Mouse (Mus musculus) intestine, embryonic 15.5 days (tissue): ENCODE data around the gene Klc4. TPM values are rescaled to one million over a fixed set of nuclear protein-coding genes. Genes with fewer than 3 reads are reported as not detected.

Source experiments
- ATAC-seq: fragments of 200-750 bp; cut with Nextera tagmentation; 2 replicates; pipeline ENCODE4 v1.8.0; 2017; ENCODE audit warnings: moderate TSS enrichment, moderate library complexity
- H3K27ac ChIP-seq: fragments of 300-500 bp; sonication (generic); 2 replicates; pipeline ENCODE4 v1.5.1; 2015; ENCODE audit warnings: mild to moderate bottlenecking, inconsistent platforms
- H3K27me3 ChIP-seq: fragments of 300-500 bp; sonication (generic); replicated peaks from 2 replicates; pipeline ENCODE4 v1.6.1; 2015; ENCODE audit warnings: inconsistent platforms
- H3K36me3 ChIP-seq: fragments of 300-500 bp; sonication (generic); 2 replicates; pipeline ENCODE4 v1.6.1; 2015; ENCODE audit warnings: inconsistent platforms
- H3K4me1 ChIP-seq: fragments of 300-500 bp; sonication (generic); replicated peaks from 2 replicates; pipeline ENCODE4 v1.6.1; 2015; ENCODE audit warnings: inconsistent platforms
- H3K4me2 ChIP-seq: fragments of 300-500 bp; sonication (generic); replicated peaks from 2 replicates; pipeline ENCODE4 v1.6.1; 2015; ENCODE audit warnings: mild to moderate bottlenecking, inconsistent platforms
- H3K4me3 ChIP-seq: fragments of 300-500 bp; sonication (generic); replicated peaks from 2 replicates; pipeline ENCODE4 v1.5.1; 2015; ENCODE audit warnings: inconsistent platforms
- H3K9ac ChIP-seq: fragments of 300-500 bp; sonication (generic); 2 replicates; pipeline ENCODE4 v1.6.1; 2015; ENCODE audit warnings: inconsistent platforms
- H3K9me3 ChIP-seq: fragments of 300-500 bp; sonication (generic); 2 replicates; pipeline ENCODE4 v1.6.1; 2016; ENCODE audit warnings: inconsistent platforms
- WGBS: fragments of 180-500 bp; shearing (Covaris S2); methylation state at CpG from one replicate; pipeline ENCODE4 v1.1.7; 2015; 5-methylcytosine and 5-hydroxymethylcytosine counted together
- polyA plus RNA-seq: library from polyadenylated mRNA; unstranded; fragments of >200 nt; fragmentation: Nextera tagmentation; extraction: Ambion mirVana; gene quantifications from 2 replicates; pipeline ENCODE4 v1.2.1, GENCODE M21; 2015

Klc4 gene
- polyA plus RNA-seq, 1 experiment from 2014 or later: 64.6 TPM

- 34% methylated on average over 9 of the region's 9 CpGs for WGBS
- Histone ChIP-seq H3K9ac (no peak overlapping the region), H3K4me1 (peaks cover 30% of the 10 kb centered on the region), H3K27me3 (no peaks in the 10 kb centered on the region), H3K27ac (peak overlapping the region; percentile 55; the same call in 1 of the 2 replicates), H3K36me3 (peaks cover 8% of the 10 kb centered on the region; the same call in 1 of the 2 replicates), H3K4me2 (no peak overlapping the region; the same call in 1 of the 2 replicates), H3K9me3 (no peaks in the 10 kb centered on the region), H3K4me3 (no peak overlapping the region; the same call in 1 of the 2 replicates)
- ATAC-seq: peak; percentile 49; the same call in 1 of the 2 replicates
Measured at GRCm38 (mm10) chr17:46594606-46595005, 51.2 kb downstream of the Klc4 start.

- WGBS: 88% methylated on average over 4 of the region's 4 CpGs
- H3K4me1 ChIP-seq: peaks cover 30% of the 10 kb centered on the region
- peaks cover 11% of the 10 kb centered on the region; the same call in 1 of the 2 replicates for H3K36me3 ChIP-seq
- no peak overlapping the region for H3K4me2 ChIP-seq
- no peak overlapping the region for H3K27ac ChIP-seq
- H3K4me3 ChIP-seq: no peak overlapping the region
- no peaks in the 10 kb centered on the region for H3K9me3 ChIP-seq
- no peak overlapping the region for H3K9ac ChIP-seq
- ATAC-seq: no peak
- H3K27me3 ChIP-seq: no peaks in the 10 kb centered on the region
Measured at GRCm38 (mm10) chr17:46593124-46593523, 52.7 kb downstream of the Klc4 start.

- H3K4me1 ChIP-seq: peaks cover 30% of the 10 kb centered on the region
- no peak overlapping the region for H3K4me3 ChIP-seq
- H3K9ac ChIP-seq: no peak overlapping the region
- 77% methylated on average over 19 of the region's 19 CpGs for WGBS
- H3K27me3 ChIP-seq: no peaks in the 10 kb centered on the region
- ATAC-seq: 0 out of 2 replicates have a peak, but pooled peaks have one; percentile 21
- no peak overlapping the region for H3K27ac ChIP-seq
- H3K36me3 ChIP-seq: peaks cover 14% of the 10 kb centered on the region
- H3K9me3 ChIP-seq: no peaks in the 10 kb centered on the region
- no peak overlapping the region for H3K4me2 ChIP-seq
Measured at GRCm38 (mm10) chr17:46591406-46591805, 54.4 kb downstream of the Klc4 start.

- 65% methylated on average over 7 of the region's 7 CpGs for WGBS
- 0 out of 2 replicates have a peak overlapping the region, but pooled peaks have one; percentile 2 for H3K4me2 ChIP-seq
- no peaks in the 10 kb centered on the region for H3K9me3 ChIP-seq
- H3K4me1 ChIP-seq: peaks cover 30% of the 10 kb centered on the region
- peak; percentile 52 for ATAC-seq
- H3K36me3 ChIP-seq: peaks cover 14% of the 10 kb centered on the region
- no peak overlapping the region; the same call in 1 of the 2 replicates for H3K27ac ChIP-seq
- no peak overlapping the region for H3K9ac ChIP-seq
- H3K4me3 ChIP-seq: no peak overlapping the region
- no peaks in the 10 kb centered on the region for H3K27me3 ChIP-seq
Measured at GRCm38 (mm10) chr17:46590439-46590838, 55.4 kb downstream of the Klc4 start.

GRCm38 (mm10) chr17:46589635-46590314 lies 56.0 kb downstream of the Klc4 start:
- H3K4me3 ChIP-seq: no peak overlapping the region
- H3K27ac ChIP-seq: no peak overlapping the region; the same call in 1 of the 2 replicates
- H3K4me1 ChIP-seq: peaks cover 24% of the 10 kb centered on the region
- H3K9me3 ChIP-seq: no peaks in the 10 kb centered on the region
- no peak overlapping the region for H3K4me2 ChIP-seq
- ATAC-seq: no peak
- 84% methylated on average over 16 of the region's 16 CpGs for WGBS
- no peak overlapping the region; the same call in 1 of the 2 replicates for H3K9ac ChIP-seq
- H3K27me3 ChIP-seq: no peaks in the 10 kb centered on the region
- H3K36me3 ChIP-seq: peaks cover 14% of the 10 kb centered on the region

GRCm38 (mm10) chr17:46588913-46589312 lies 56.9 kb downstream of the Klc4 start:
- Histone ChIP-seq H3K9me3 (no peaks in the 10 kb centered on the region), H3K27ac (no peak overlapping the region), H3K4me3 (no peak overlapping the region), H3K27me3 (no peaks in the 10 kb centered on the region), H3K9ac (no peak overlapping the region), H3K36me3 (peaks cover 14% of the 10 kb centered on the region), H3K4me2 (no peak overlapping the region), H3K4me1 (peaks cover 19% of the 10 kb centered on the region)
- no peak for ATAC-seq
- WGBS: 91% methylated on average over 6 of the region's 6 CpGs

GRCm38 (mm10) chr17:46588173-46588572 lies 57.6 kb downstream of the Klc4 start:
- Histone ChIP-seq H3K4me3 (no peak overlapping the region), H3K36me3 (peaks cover 14% of the 10 kb centered on the region), H3K9me3 (no peaks in the 10 kb centered on the region), H3K27ac (no peak overlapping the region), H3K9ac (no peak overlapping the region), H3K4me1 (peaks cover 15% of the 10 kb centered on the region), H3K27me3 (no peaks in the 10 kb centered on the region), H3K4me2 (no peak overlapping the region)
- WGBS: 77% methylated on average over 9 of the region's 9 CpGs
- ATAC-seq: no peak

GRCm38 (mm10) chr17:46586327-46586726 lies 59.5 kb downstream of the Klc4 start:
- Histone ChIP-seq H3K36me3 (peaks cover 23% of the 10 kb centered on the region), H3K4me1 (0 out of 2 replicates have a peak, but pooled peaks cover 5% of the 10 kb centered on the region), H3K27ac (no peak overlapping the region), H3K9ac (no peak overlapping the region), H3K27me3 (no peaks in the 10 kb centered on the region), H3K9me3 (no peaks in the 10 kb centered on the region), H3K4me2 (no peak overlapping the region), H3K4me3 (no peak overlapping the region)
- 91% methylated on average over 8 of the region's 8 CpGs for WGBS
- no peak for ATAC-seq

Other genes with a start within 250 kb of the Klc4 start
- gene Crip3, start 217.1 kb downstream of the Klc4 start, polyA plus RNA-seq: 0.92 TPM in 1 of 2 replicates, not detected in the other
- gene Slc22a7, start 207.6 kb downstream of the Klc4 start, polyA plus RNA-seq: not detected in 2 replicates
- gene Ttbk1, start 158.3 kb downstream of the Klc4 start, polyA plus RNA-seq: 0.24 and 0.26 TPM in 2 replicates
- gene Dnph1, start 149.3 kb downstream of the Klc4 start, polyA plus RNA-seq: 48.7 and 48.9 TPM in 2 replicates
- 2.8 and 3.4 TPM in 2 replicates for gene Cul9, start 99.6 kb downstream of the Klc4 start, polyA plus RNA-seq
- gene Srf, start 89.8 kb downstream of the Klc4 start, polyA plus RNA-seq: 7.6 and 8.9 TPM in 2 replicates
- 61.8 and 66.2 TPM in 2 replicates for gene Ptk7, start 16.5 kb downstream of the Klc4 start, polyA plus RNA-seq
- 148 and 156 TPM in 2 replicates for gene Mrpl2, start 207 bp upstream of the Klc4 start, polyA plus RNA-seq
- gene Cul7, start 4.3 kb upstream of the Klc4 start, polyA plus RNA-seq: 41.1 and 45.7 TPM in 2 replicates
- gene Rrp36, start 28.3 kb upstream of the Klc4 start, polyA plus RNA-seq: 56.4 and 58.4 TPM in 2 replicates
- 133 and 151 TPM in 2 replicates for gene Mea1, start 32.8 kb upstream of the Klc4 start, polyA plus RNA-seq
- 104 and 107 TPM in 2 replicates for gene Klhdc3, start 34.9 kb upstream of the Klc4 start, polyA plus RNA-seq
- gene Ppp2r5d, start 59.1 kb upstream of the Klc4 start, polyA plus RNA-seq: 71.8 and 79.9 TPM in 2 replicates
- gene Pex6, start 65.4 kb upstream of the Klc4 start, polyA plus RNA-seq: 22.6 and 24.8 TPM in 2 replicates
- 3.2 and 9.0 TPM in 2 replicates for gene Gnmt, start 83.1 kb upstream of the Klc4 start, polyA plus RNA-seq
- 73.9 and 74.9 TPM in 2 replicates for gene Cnpy3, start 106.2 kb upstream of the Klc4 start, polyA plus RNA-seq
- 0.40 and 0.56 TPM in 2 replicates for gene Ptcra, start 117.7 kb upstream of the Klc4 start, polyA plus RNA-seq
- 81.1 and 96.9 TPM in 2 replicates for gene 2310039H08Rik, start 126.6 kb upstream of the Klc4 start, polyA plus RNA-seq
- 149 and 167 TPM in 2 replicates for gene Rpl7l1, start 136.7 kb upstream of the Klc4 start, polyA plus RNA-seq
- 3.5 and 4.6 TPM in 2 replicates for gene Bicral, start 212.5 kb upstream of the Klc4 start, polyA plus RNA-seq
- 48.2 and 48.6 TPM in 2 replicates for gene Tbcc, start 244.7 kb upstream of the Klc4 start, polyA plus RNA-seq